Mouse (Mus musculus) cerebellum, postnatal 36 days (tissue): Measurements from ENCODE around the gene Phf21a.
A peak's percentile ranks its signal among the peaks of the same experiment; 100 is the strongest.

Source experiments
- DNase-seq, 2 experiments: peaks; one replicate each; pipeline ENCODE4 v3.0.0; 2021 to 2022; ENCODE audit warnings: mixed read lengths in 2 of 2

The Phf21a gene

GRCm38 (mm10) chr2:92312542-92312941 is 219.6 kb downstream of the Phf21a start:
- no peak for DNase-seq

- DNase-seq, result no peak
Observed at GRCm38 (mm10) chr2:92314031-92314430, 221.1 kb downstream of the Phf21a start.

- DNase-seq, result no peak
Observed at GRCm38 (mm10) chr2:92316652-92317051, 223.7 kb downstream of the Phf21a start.

GRCm38 (mm10) chr2:92317228-92317627 is 224.3 kb downstream of the Phf21a start:
- DNase-seq, result no peak

DNA sequence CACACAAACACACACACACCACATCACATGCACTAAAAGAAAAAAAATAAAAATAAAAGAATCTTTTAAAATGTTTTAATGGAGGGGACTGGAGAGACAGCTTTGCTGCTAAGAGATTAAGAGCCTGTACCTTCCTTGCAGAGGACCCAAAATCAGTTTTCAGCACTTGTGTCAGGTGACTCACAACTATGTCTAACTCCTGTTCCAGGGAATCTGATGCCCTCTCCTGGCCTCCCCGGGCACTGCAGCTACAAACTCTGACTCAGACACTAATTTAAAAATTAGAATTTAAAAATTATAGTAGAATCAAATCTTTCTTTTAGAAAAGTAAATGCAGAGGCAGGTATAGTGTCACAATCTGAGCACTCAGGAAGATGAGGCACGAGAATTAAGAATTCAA is 229.8 kb downstream of the Phf21a start:
- peak in 1 of 2 experiments; percentile 25 for DNase-seq

GRCm38 (mm10) chr2:92325676-92326075 is 232.8 kb downstream of the Phf21a start:
- no peak for DNase-seq

- DNase-seq, result no peak
Observed at GRCm38 (mm10) chr2:92326221-92326620, 233.3 kb downstream of the Phf21a start.

DNA sequence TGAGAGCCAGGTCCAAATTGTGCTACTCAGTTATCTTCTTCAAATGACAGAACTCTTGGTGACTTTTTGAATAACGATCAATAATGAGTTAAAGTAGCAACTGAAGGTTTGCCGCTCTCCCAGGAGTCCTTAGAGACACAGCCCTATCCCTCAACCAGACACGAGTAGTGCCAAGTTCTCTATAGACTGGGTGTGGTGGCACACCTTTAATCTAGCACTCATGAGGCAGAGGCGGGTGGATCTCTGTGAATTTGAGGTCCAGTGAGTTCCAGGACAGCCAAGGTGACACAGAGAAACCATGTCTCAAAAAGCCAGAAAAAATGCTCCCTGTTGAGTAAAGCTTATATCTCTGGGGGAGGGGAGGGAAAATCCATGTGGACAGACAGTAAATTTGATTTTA is 234.7 kb downstream of the Phf21a start:
- no peak for DNase-seq

DNA sequence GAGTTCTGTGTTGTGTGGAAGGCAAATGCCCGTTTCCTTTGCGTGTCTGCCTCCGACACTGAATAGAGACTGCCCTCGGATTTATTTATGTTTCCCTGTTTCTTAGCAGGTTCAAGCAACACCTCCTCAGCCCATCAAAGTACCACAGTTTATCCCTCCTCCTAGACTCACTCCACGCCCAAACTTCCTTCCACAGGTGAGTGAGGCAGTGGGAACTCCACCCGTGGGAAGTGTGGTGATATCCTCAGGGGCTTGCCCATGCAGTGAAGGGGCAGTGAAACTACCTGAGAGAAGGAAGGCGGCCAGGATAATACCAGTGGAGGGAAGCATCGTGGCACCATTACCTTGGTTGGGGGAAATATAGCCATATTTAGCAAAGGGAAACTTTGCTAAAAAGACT is 235.3 kb downstream of the Phf21a start:
- no peak for DNase-seq

GRCm38 (mm10) chr2:92330840-92331239 is 237.9 kb downstream of the Phf21a start:
- peak; percentile 15 to 39 for DNase-seq

DNA sequence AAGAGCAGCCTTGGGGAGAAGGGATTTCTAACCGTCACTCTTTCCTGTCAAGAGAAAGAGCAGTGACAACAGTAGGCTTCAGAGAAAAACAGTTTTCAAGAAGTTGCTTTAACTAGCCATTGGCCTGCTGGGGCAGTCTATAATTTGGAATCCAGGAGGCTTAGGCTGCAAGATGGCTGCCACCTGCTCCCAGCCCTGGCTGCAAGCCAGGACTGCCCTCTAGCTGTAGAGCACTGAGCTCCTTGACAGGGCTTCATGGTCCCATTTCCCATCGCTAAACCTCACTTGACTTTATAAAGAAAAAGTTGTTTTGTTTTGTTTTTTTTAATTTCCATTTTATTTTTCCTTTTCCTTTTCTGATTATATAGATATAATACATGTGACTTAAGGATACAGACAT is 238.5 kb downstream of the Phf21a start:
- DNase-seq, result peak; percentile 47 to 64

DNA sequence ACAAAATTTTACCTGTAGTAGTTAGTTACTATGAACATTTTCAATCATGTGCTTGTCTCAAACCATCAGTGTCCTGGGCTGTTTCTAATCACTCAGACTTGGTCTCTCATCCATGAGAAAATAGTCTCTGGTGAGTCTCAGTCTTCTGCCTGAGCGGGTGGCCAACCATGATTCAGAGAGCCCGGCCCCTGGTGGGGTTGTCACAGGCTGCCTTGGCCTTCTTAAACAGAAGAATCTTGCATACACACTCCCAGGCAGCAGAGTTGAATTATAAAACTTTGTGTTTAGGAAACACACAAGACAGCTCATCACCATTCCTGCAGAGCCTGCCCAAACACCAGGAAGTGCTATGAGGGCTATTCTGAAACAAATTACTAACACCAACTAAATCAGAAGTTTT is 239.0 kb downstream of the Phf21a start:
- DNase-seq, result no peak

DNA sequence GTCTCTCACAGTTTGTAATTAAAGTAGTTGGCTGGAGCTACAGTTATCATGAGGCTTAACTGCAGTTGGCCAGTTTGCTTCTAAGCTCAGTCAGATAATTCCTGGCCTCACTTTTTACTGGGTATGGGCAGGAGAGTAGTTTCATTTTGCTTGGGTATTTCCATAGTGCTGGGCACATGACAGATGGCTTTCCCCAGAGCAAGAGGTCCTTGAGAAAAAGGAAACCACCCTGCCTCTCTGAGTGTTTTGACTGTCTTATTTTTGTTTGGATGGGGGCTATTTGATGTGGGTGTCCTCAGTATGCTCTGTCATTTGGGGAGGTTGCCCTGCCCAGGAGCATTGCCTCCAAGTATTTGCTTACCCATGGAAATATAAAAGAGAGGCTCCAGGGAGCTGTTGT is 249.5 kb downstream of the Phf21a start:
- DNase-seq, result no peak

- no peak for DNase-seq
Observed at GRCm38 (mm10) chr2:92347191-92347590, 254.3 kb downstream of the Phf21a start.

GRCm38 (mm10) chr2:92349589-92350425 is 256.9 kb downstream of the Phf21a start:
- DNase-seq, result no peak

GRCm38 (mm10) chr2:92350686-92351085 is 257.8 kb downstream of the Phf21a start:
- DNase-seq, result no peak

DNA sequence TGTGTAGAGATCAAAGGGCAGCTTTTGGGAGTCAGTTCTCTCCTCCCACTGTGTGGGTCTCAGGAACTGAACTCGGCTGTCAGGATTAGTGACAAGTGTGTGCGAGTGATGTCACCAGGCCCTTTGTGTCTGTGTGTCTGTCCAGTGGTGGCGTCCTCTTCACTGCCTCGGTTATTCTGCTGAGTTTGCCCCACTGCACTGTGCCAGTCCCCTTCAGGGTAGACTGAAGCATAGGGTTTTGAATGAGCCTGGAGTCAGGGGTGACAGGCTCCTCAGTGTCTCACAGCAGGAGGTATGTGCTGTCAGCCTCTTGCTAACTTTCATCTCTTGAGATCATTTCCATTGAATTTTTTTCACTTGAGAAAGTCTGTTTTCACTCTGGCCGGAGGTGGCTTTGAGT is 260.5 kb downstream of the Phf21a start:
- DNase-seq, result no peak

DNA sequence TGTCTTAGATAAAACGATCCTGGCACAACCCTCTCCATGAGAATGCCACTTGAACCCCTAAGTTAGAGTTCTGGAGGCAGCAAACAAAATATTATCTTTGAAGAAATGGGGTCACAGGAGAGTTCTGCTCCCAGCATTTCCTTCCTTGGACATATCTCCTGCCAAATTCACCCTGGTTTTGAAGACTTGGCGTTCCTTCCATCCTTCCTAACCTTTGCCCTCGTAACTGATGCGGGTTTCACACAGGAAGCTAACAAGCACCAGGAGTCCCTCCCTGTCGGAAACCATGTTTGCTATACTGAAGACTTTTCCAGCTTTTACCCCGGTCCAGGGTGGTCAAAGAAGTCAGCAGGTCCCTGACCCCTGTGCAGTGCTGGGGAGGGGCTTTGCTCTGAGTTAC is 261.3 kb downstream of the Phf21a start:
- DNase-seq, result no peak

DNA sequence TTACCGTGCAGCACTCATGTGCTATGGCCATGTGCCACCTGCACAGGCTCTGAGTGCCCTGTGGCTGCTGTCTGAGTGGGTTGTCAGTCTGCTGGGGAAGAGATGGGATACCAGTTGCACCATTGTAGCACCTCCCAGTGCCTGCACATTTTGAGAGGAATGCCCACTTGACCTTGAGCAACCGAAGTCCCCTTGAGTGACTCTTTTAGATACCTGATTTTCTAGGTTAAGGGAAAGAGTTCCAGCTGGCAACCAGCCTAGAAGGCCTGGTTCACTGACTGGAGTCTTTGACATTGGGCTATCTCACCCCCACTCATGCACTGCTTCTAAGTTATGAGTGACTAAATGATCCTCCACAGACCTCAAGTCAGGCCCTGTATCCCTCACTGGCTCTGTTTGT is 266.4 kb downstream of the Phf21a start:
- DNase-seq, result no peak

- DNase-seq, result peak in 1 of 2 experiments; percentile 34
Observed at GRCm38 (mm10) chr2:92360186-92360823, 267.4 kb downstream of the Phf21a start.

GRCm38 (mm10) chr2:92360893-92361292 is 268.0 kb downstream of the Phf21a start:
- DNase-seq, result no peak

DNA sequence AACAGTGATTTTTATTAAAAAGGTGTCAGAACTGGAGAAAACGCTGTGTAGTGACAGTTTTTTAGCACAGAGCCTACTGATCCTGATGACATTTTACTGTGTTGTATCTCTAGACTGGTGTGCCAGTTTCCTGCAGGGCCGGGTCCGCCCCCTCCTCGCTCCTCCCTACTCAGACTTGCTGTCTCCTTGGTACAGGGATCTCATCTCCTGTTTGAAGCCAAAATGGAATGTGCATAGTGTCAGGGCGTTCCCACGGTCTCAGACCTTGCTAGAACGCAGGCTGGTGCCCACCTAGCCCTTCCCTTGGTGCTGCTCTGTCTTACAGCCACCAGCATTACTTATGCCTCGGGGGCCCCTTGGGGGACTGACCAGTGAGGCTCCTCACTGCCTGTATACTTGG is 268.9 kb downstream of the Phf21a start:
- DNase-seq, result no peak

DNA sequence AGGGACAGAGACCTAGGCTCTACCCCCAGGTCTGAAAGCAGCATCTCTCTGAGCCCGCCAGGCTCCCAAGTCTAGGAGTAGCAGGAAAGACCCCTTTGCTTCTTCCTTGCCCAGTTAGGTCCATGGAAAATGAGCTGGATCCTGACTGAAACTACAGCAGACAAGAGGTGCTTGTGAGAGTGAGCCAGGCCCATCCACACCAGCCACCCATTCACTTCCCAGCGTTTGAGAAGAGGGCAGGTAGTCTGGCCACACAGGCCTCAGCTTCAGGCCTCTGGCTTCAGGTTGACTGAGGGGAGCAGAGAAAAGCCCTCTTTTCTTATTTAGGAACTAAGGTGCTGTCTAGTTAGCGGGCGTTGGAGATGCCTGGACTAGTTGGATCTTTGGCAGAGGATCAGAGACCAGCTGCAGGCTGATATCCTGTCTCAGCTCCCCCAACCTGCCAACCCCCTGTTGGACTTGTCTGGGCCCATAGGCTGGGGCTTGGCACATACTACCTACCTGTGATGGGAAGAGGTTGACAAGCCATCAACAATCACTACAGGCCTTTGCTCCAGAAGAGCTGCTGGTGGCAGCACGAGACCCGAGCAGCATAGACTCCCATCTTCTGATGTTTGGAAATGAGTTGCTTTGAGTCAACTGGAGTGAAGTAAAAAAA is 269.8 kb downstream of the Phf21a start:
- no peak for DNase-seq

DNA sequence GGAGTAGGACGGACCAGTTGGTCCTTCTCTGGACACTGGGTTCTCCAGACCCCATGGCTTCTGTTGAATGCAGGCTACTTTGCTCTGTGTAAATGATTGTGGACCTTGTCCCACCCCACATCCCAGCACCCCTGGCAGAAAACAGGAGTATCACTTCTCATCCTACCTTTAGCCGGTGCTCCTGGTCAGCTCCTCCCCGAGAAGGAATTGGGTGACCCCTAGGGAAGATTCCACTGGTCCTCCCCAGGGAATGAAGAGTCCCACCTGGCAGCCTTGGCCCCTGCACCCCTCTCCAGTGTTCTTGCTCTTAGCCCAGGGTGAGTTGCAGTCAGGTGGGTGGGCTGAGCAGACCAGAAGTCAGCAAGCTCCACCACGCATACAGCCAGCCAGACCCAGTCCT is 271.2 kb downstream of the Phf21a start:
- no peak for DNase-seq
